Mouse (Mus musculus) macrophage (primary cell): Measurements from ENCODE around the gene H1f0. TPM values are rescaled to one million over a fixed set of nuclear protein-coding genes. Genes with fewer than 3 reads are reported as not detected.
A peak's percentile ranks its signal among the peaks of the same experiment; 100 is the strongest.

Experiments
- H3K27ac ChIP-seq: fragments of 350-480 bp; formaldehyde crosslinking; 2 replicates; pipeline ENCODE4 v1.9.0; 2021
- H3K36me3 ChIP-seq: fragments of 350-480 bp; formaldehyde crosslinking; 2 replicates; pipeline ENCODE4 v1.9.0; 2021; ENCODE audit errors: inconsistent target
- H3K4me3 ChIP-seq: fragments of 350-480 bp; formaldehyde crosslinking; 2 replicates; pipeline ENCODE4 v1.9.0; 2021; ENCODE audit errors: inconsistent target
- H3K79me2 ChIP-seq: fragments of 350-480 bp; formaldehyde crosslinking; 2 replicates; pipeline ENCODE4 v1.9.0; 2021; ENCODE audit errors: inconsistent target
- WGBS: methylation state at CpG from one replicate; pipeline ENCODE4 v1.1.7; 2026; ENCODE audit warnings: inconsistent platforms; ENCODE audit not compliant: missing documents; 5-methylcytosine and 5-hydroxymethylcytosine counted together
- polyA plus RNA-seq: library from polyadenylated mRNA; stranded (reverse); fragments of 250-400 nt; gene quantifications from 3 replicates; pipeline ENCODE4 v1.2.4, GENCODE M21; 2018; ENCODE audit warnings: inconsistent platforms

The H1f0 gene
- polyA plus RNA-seq, 1 experiment from 2014 or later: 47.1 TPM

DNA sequence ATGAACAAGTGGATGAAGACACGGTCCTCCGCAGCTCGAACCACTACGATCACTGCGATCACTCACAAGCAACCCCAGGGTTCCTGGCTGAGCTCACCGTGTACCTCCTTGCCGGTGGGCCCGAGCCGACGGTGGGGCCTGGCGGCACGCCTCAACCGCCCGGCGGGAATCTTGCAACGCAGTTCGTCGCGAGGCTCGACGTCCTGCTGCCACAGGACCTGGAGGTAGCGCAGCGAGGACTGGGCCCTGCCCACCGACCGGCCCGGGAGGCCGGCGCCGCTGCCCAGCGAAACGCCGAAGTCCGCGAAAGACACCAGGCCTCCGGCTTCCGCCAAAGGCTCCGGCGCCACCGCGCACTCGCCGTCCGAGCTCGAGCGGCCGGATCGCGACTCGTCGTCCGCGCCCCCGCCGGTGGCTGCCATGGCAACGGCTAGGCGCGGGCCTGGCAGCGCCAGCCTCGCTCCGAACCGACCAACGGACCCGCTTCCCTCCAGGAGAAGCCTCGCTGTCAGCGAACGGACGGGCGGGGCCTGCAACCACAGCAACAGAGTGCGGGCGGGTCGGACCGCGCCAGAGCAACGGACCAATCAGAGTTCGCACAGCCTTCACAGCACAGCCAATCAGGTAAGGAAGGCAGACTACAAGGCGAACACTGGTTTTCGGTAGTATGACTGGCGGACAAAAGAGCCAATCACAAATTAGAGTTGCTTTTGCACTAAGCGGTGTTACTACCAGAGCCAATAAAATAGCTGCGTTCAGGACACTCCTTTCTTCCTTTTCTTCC is 34.3 kb downstream of the H1f0 start, which contains the start of gene Ankrd54:
Gene Ankrd54, minus strand, starts transcription at position 518 of the 784 bp plus-strand sequence.
- Histone ChIP-seq H3K79me2 (peaks cover 13% of the 10 kb centered on the region), H3K4me3 (peak within 1 kb of the TSS; percentile 50), H3K36me3 (peaks cover 25% of the 10 kb centered on the region), H3K27ac (no peak within 1 kb of the TSS)
- under 1% methylated on average over 66 of the region's 80 CpGs for WGBS

- WGBS: 15% methylated on average over 10 of the region's 14 CpGs
- H3K4me3 ChIP-seq: peak overlapping the region; percentile 18
These were observed 35.0 kb downstream of the H1f0 start for GRCm38 (mm10) chr15:79063160-79063740.

GRCm38 (mm10) chr15:79065086-79065770 is 37.0 kb downstream of the H1f0 start:
- Histone ChIP-seq H3K36me3 (no peaks in the 10 kb centered on the region), H3K27ac (no peak overlapping the region), H3K79me2 (peaks cover 13% of the 10 kb centered on the region), H3K4me3 (no peak overlapping the region)
- WGBS: 77% methylated on average over 8 of the region's 8 CpGs

More at GRCm38 (mm10) chr15:79063160-79063740, 35.0 kb downstream of the H1f0 start:
- Histone ChIP-seq H3K27ac (no peak overlapping the region), H3K79me2 (peaks cover 13% of the 10 kb centered on the region), H3K36me3 (peaks cover 18% of the 10 kb centered on the region)

- Histone ChIP-seq H3K4me3 (no peak overlapping the region), H3K27ac (no peak overlapping the region), H3K36me3 (no peaks in the 10 kb centered on the region), H3K79me2 (peaks cover 10% of the 10 kb centered on the region)
- 74% methylated on average over 2 of the region's 2 CpGs for WGBS
These were observed 38.0 kb downstream of the H1f0 start for GRCm38 (mm10) chr15:79066276-79066675.

- Histone ChIP-seq H3K36me3 (no peaks in the 10 kb centered on the region), H3K79me2 (no peaks in the 10 kb centered on the region), H3K4me3 (no peak overlapping the region), H3K27ac (no peak overlapping the region)
- WGBS: 85% methylated on average over 3 of the region's 3 CpGs
These were observed 39.4 kb downstream of the H1f0 start for GRCm38 (mm10) chr15:79067631-79068030.

GRCm38 (mm10) chr15:79068416-79068815 is 40.2 kb downstream of the H1f0 start:
- Histone ChIP-seq H3K27ac (no peak overlapping the region), H3K4me3 (no peak overlapping the region)
- 92% methylated on average over 3 of the region's 3 CpGs for WGBS

GRCm38 (mm10) chr15:79071117-79072039 is 43.1 kb downstream of the H1f0 start:
- peaks cover 12% of the 10 kb centered on the region for H3K79me2 ChIP-seq
- H3K4me3 ChIP-seq: no peak overlapping the region
- no peaks in the 10 kb centered on the region for H3K36me3 ChIP-seq
- H3K27ac ChIP-seq: no peak overlapping the region
- WGBS: 63% methylated on average over 5 of the region's 5 CpGs

More at GRCm38 (mm10) chr15:79068416-79068815, 40.2 kb downstream of the H1f0 start:
- no peaks in the 10 kb centered on the region for H3K79me2 ChIP-seq
- H3K36me3 ChIP-seq: no peaks in the 10 kb centered on the region

DNA sequence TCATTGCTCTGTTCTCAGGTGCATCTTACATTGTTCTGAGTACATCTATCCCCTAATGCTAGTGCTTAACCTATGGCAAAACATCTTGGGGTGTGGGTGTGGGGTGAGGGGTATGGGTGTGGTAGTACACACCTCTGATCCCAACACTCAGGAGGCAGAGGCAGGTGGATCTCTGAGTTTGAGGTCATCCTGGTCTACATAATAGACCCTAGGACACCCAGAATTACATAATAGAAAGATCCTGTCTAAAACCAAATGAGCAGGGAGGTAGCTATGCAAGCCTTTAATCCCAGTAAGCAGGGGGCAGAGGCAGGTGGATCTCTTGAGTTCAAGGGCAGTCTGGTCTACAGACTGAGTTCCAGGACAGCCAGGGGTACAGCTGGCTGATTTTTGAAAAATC is 45.5 kb downstream of the H1f0 start:
- H3K36me3 ChIP-seq: peaks cover 22% of the 10 kb centered on the region
- H3K27ac ChIP-seq: no peak overlapping the region
- H3K79me2 ChIP-seq: peaks cover 35% of the 10 kb centered on the region
- H3K4me3 ChIP-seq: no peak overlapping the region

GRCm38 (mm10) chr15:79074446-79074845 is 46.2 kb downstream of the H1f0 start:
- Histone ChIP-seq H3K79me2 (peaks cover 35% of the 10 kb centered on the region), H3K36me3 (peaks cover 28% of the 10 kb centered on the region), H3K27ac (peak overlapping the region; percentile 49), H3K4me3 (peak overlapping the region; percentile 94)
- 43% methylated on average over 9 of the region's 10 CpGs for WGBS

GRCm38 (mm10) chr15:79074913-79075532 is 46.8 kb downstream of the H1f0 start, which contains the start of gene Eif3l:
TSS of gene Eif3l (plus strand) at chr15:79075179.
- Histone ChIP-seq H3K4me3 (peak within 1 kb of the TSS; percentile 94), H3K79me2 (peaks cover 35% of the 10 kb centered on the region), H3K27ac (peak within 1 kb of the TSS; percentile 49), H3K36me3 (peaks cover 34% of the 10 kb centered on the region)
- under 1% methylated on average over 49 of the region's 49 CpGs for WGBS

GRCm38 (mm10) chr15:79075658-79076365 is 47.6 kb downstream of the H1f0 start:
- H3K36me3 ChIP-seq: peaks cover 40% of the 10 kb centered on the region
- H3K4me3 ChIP-seq: peak overlapping the region; percentile 94
- WGBS: 33% methylated on average over 15 of the region's 15 CpGs
- peak overlapping the region; percentile 34 for H3K27ac ChIP-seq
- peaks cover 35% of the 10 kb centered on the region for H3K79me2 ChIP-seq

DNA sequence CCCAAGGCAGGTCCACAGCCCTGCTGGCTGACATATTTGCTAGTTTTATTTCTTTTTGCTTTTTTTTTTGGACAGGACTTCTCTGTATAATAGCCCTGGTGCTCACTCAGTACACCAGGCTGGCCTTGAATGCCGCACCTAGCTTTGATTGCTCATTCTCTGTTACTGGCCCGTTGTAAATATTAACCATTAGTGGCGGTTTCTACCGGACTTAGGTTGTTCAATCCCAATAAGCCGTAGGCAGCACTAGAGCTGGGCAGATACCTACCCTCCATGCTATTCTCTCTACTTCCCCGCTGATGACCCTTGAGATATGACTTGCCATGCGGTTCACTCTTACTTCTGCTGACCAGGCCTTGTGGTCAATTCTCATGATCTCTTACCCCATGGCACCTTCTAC is 51.3 kb downstream of the H1f0 start:
- Histone ChIP-seq H3K27ac (no peak overlapping the region), H3K4me3 (no peak overlapping the region), H3K79me2 (peaks cover 35% of the 10 kb centered on the region), H3K36me3 (peaks cover 77% of the 10 kb centered on the region)
- 94% methylated on average over 7 of the region's 7 CpGs for WGBS
